Mouse (Mus musculus) adrenal gland, postnatal 36 days (tissue): ENCODE measurements around the gene Ccn1. TPM values are rescaled to one million over a fixed set of nuclear protein-coding genes. Genes with fewer than 3 reads are reported as not detected.

Experiments used
- DNase-seq, 2 experiments: peaks; one replicate each; pipeline ENCODE4 v3.0.0; 2021; ENCODE audit warnings: mixed read lengths in 1 of 2
- long read RNA-seq, 2 experiments: library from polyadenylated mRNA; stranded (forward); transcript quantifications; one replicate each; pipeline ENCODE4 v2.0.0; 2021; ENCODE audit warnings: borderline sequencing depth in 2 of 2
- total RNA-seq, 2 experiments: library from RNA; stranded (reverse); gene quantifications; 2 replicates each; pipeline ENCODE4 v1.2.3; 2021

The Ccn1 gene
- 10 to 100 TPM; 19.4 to 25.8 TPM for total RNA-seq
- long read RNA-seq, experiment 1, transcript Ccn1-201 (5 exons, 2,019 nt) = major isoform, 12 of 27 reads
- long read RNA-seq, experiment 1, partial matches to known transcripts = 2 of 27 reads
- long read RNA-seq, experiment 1, other reads (novel, unspliced or antisense) = 13 of 27 reads
- long read RNA-seq, experiment 2, partial matches to known transcripts = 0 of 1 reads
- long read RNA-seq, experiment 2, other reads (novel, unspliced or antisense) = 0 of 1 reads

DNA sequence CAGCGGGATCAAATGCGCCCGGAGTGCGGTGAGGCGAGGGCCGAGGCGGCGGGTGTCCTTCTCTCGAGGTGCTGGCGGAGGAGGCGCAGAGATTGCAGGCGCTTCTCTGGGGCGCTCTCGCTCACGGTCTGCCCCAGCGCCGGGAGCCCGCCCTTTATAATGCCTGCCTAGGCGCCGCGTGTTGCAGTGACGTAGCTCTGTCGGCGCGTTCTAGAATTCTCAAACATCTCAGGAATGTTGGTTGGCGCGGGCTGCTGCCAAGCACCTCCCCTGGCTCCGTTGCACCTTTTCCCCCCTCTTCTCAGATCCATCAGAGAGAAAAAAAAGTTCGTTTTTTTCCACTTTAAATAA, at the start of gene Ccn1:
Gene Ccn1, minus strand, starts transcription at position 130 of the 351 bp plus-strand sequence.
- peak; percentile 80 to 86 for DNase-seq

DNA sequence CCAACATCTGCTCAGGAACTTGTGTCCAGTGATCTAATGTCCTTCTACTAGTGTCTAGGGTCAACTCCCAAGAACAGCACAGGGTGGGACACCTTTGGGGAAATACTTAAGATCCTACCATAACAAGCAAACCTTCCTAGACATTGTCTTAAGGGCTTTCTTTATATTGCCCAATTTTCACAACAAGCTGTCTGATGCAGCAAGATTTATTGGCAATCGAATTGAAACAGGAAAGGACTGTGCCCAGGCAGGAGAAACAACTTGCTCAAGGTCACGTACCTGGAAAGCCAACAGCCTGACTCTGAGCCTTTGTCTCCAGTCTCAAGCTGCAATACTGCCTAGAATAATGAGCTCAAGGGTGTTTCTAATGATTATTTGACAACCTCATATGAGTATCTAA, 43.6 kb upstream of the Ccn1 start:
- DNase-seq = no peak

DNA sequence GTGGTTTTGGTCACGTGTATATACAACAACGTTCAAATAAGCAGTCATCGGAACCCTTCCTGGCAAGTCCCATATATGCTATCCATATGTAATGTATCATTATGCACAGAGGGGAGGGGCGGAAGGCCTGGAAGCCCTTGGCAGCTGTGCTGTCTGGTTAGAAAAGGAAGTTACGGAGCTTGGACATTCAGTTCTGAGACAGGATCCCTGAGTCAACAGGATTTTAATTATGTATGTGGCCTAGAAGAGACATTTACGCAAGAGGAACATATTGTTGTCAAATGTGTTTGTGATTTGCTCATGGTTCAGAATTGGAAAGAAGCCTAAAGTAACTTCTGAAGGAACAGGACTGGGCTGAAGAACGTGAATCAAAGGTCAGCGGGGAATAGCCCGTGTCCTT, 42.3 kb upstream of the Ccn1 start:
- DNase-seq = peak; percentile 7 to 15

DNA sequence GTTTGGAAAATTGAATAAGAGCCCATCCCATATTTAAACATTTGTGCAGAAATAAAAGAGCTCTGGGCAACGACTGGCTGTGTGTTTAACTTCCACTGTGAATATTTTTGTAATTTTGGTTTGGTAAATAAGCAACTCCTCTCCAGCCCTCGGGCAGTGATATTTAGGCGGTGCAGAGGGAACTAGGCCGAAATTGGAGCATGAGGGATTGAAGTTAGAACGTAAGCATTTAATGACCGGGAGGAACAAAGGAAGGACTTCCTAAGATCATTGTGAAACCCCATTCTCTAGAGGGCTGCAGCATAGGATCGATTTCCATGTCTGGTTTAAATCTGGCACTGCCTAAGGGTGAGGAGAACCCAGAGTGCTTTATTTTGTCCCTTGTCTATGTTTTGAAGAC, 41.6 kb upstream of the Ccn1 start:
- no peak for DNase-seq

DNA sequence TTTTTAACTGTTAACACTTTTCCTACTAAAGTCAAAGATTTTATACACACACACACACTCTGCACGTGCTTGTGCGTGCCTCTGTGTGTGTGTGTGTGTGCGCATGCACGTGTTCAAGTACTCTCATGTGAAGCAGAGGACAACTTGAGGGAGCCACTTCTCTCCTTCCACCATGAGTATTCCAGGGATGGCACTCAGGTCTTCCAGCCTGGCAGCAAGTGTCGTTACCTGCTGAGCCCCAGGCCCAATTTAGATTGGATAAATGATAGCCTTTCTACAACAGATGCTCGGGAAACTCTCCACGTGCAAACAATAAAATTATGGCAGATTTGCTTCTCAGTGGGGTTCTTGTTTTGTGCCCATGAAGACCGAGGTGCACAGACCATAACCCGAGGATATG, 39.5 kb upstream of the Ccn1 start:
- DNase-seq = no peak

DNA sequence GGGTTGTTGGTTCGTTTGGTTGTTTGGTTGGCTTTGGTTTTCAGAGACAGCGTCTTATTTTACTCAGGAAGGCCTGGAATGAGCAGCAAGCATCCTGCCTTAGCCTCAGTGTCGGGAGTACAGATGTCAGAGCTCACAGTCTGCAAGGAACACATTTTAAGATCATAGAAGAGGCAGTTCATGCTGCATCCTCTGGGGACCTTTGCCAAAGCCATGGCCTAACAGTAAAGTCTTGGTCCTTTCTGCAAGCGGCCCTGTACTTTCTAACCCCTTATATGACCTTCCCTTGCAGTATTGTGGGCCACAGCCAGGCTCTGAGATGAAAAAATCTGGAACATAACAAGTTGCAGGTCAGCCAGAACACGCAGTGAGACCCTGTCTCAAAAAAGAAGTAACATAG, 38.1 kb upstream of the Ccn1 start:
- DNase-seq = no peak

DNA sequence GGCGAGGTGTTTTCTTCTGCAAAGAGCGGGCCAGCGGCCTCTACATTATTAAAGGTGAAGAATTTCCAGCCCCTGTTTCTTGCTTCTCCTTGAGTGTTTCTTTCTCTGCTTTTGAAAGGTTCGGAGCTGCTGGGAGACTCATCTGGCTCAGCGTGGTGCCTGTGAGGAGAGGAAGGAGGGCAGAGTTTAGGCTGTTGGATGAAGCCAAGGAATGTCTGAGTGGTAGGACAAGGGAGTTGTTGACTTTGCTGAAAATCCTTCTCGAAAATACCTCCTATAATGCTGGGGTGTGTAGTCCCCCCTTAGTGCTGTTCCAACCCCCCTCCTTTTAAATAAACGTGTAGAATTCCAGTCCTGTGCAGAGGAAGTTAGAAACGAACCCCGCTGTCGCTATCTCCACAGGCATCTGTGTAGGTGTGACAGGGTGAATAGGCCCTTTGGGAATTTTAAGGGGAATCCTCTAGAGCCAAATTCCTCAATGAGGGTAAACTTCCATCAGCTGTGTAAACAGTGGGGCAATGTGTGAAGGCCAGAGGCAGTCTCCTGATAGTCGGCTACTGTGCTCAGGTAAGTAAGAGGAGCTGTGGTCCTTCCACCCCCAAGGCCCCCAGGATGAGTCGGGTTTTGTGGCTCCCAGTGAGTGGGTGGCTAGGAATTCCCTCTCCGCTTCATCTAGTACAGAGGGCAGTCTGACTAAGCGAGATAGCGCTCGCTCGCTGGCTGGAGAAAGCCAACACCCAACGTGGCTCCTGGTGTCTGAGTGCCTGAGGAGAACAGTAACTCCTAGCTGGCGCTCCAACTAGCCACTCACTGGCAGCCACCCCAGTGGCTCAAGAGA, 35.0 kb upstream of the Ccn1 start:
- no peak for DNase-seq

DNA sequence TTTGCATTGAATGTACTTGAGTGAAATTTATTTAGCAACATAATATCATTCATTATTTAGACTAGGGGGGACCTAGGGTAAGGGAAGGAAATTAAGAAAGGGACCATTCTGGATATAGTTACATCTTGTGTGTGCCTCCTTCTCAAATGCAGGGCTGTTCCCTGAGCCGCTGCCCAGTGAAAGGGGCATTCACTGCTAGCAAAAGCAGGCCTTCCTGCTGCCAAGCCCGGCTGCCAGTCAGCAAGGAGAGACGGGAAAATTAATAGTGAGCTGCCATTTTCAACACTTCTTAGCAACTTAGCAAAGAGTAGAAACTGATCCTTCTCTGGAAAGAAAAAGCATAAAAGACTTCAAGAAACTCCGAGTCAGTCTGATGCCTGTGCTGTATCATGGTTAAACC, 34.4 kb upstream of the Ccn1 start:
- DNase-seq = no peak

DNA sequence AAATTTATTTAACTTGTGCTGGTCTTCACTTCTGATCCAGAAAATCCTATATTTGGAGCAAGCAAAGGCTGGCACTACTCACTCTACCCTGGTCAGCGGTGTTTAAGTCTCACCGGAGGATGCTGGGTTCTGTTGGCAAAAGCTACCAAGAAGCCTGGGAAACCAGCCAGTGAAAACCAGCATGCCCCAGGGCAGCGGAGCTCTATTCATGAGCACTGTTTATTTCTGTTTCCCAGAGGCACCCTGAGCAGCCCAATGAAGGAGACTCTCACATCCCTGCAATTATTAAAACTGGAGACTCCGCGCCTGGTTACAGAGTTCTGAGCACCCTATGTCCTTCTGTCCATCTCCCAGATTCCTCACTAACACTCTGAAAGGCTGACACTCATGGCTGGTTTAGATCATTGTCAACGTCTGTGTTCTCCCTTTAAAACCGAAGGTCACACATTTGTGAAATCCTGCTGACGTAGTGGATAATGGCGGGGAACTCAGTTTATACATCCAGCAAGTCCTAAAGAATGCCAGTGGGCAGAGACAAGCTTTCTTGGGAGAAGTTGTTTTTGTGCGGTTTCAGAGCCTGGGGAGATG, 31.7 kb upstream of the Ccn1 start:
- peak in 1 of 2 experiments; percentile 13 for DNase-seq

DNA sequence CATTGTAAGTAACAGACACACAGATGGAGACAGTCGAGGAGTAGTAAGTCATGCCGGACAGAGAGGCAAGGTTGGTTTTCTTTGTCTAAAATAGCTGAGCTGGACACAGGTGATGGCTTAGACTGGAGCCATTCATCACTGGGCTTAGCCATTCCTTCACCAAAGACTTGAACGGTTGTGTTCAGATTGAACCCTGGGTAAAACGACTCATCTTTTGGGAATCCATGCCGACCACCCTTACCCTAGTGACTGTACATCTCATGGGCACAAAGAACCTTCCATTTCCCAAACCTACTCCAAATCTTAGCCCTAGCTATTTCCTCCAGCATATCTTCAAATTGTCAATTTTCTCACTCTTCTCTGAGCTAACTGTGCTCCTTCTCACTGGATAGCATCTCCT, 30.9 kb upstream of the Ccn1 start:
- DNase-seq = no peak

DNA sequence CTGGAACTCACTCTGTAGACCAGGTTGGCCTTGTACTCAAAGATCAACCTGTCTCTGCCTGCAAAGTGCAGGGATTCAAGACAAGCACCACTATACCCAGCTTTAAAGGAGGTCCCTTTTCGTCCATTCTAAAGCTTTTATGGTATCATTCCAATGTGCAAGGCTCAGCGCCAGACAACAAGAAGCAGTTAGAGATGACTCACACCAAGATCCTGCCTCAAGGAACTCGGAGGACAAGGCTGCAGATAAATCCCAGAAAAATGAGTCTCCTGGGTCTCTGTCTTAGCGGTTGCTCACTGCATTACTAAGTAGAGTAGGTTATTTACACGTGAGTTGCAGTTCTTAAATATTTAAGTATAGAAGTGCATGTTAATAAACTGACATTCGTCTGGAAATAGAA, 26.4 kb upstream of the Ccn1 start:
- DNase-seq = no peak

DNA sequence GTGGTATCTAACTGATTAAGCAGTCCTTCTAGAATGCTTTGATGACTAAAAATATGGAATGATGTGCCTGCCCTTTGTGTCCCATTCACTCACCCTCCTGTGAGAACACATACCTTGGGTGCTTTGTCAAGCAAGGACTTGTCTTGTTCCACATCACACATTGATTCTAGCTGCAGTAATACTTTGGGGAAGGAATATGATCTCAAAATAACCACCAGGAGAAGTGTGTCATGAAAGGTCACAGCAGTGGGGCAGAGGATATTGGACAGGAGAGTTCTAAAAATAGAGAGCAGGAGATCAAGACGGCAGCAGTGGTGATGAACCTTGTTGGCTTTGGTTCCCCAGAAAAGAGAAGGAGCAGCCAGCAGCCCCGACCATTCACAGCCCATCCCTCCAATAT, 25.0 kb upstream of the Ccn1 start:
- no peak for DNase-seq

DNA sequence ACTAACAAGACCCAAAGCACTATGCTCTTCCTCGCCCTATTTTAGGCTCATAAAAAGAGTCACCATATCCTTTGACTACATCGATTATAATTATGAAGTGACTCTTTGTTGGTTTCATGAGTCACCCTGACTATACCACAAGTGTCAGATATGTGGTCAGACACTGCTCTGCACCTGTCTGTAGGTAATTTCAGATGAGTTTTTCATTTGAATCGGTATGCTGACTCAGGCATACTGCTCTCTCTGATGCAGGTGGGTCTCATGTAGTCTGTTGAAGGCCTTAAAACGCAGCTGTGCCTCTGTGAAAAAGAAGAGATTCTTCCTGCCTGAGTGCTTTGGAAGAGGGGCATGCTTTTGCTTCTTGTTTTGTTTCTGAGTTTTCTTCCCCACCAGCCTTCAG, 16.6 kb upstream of the Ccn1 start:
- no peak for DNase-seq

DNA sequence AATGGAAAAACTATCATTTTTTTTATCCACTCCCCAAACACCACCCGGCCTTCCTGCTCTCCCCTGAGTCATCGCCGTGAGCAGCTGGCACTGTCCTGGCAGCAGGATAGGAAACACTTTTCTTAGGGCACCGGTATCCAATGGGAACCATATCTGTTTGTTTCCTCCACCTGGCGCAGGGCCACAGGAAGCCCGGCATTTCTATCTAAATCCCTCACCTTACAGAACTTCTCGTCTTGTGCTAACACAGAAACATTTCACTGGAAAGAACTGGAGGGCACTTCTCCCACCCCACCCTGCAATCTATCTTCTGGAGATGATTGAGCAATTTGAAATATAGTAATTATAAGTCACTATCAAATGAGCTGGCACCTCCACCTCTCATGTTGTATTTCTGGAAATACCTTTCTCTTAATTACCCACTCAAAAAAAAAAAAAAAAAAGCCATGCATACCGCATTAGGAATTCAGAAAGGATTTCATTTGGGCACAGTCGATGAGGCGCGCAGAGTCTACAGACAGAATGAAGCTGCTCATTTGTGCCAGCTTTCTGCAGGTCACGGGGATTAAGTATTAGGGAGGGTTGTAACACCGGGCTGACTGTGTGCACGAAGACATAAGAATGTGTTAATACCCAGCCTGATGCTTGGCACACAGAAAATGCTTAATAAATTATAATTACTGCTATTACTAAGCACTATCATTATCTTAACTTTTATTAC, 7.4 kb upstream of the Ccn1 start:
- no peak for DNase-seq

DNA sequence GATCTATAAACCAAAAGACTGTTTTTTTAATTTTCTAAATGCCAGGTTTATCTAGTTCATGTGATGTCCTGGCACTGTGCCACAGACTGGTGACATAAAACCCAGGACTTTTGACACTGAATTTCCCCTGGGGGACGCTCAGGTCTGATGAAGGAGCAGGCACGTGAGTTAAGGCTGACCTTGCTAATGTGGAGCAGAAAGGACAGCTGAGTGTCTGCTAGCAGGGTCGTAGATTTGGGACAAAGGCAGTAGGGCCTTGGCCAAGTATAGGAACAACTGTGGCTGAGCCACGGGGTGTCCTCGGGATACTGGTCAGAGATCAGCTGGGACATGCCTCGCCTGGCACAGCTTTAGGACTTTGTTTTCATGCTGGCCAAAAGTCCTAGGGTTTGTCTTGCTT, 5.2 kb upstream of the Ccn1 start:
- DNase-seq = no peak

DNA sequence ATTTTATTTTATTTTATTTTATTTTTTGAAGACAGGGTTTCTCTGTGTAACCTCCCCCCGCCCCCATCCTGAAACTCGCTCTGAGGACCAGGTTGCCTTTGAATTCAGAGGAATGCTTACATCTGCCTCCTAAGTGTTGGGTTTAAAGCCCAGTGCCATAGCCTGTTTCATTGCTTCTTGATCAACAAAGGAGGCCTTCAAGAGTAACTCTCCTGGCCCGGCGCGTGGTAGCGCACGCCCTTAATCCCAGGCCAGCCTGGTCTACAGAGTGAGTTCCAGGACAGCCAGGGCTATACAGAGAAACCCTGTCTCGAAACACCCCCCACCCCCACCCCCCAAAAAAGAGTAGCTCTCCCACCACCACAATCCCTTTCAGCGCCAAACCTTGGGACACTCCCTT, 4.2 kb upstream of the Ccn1 start:
- no peak for DNase-seq

DNA sequence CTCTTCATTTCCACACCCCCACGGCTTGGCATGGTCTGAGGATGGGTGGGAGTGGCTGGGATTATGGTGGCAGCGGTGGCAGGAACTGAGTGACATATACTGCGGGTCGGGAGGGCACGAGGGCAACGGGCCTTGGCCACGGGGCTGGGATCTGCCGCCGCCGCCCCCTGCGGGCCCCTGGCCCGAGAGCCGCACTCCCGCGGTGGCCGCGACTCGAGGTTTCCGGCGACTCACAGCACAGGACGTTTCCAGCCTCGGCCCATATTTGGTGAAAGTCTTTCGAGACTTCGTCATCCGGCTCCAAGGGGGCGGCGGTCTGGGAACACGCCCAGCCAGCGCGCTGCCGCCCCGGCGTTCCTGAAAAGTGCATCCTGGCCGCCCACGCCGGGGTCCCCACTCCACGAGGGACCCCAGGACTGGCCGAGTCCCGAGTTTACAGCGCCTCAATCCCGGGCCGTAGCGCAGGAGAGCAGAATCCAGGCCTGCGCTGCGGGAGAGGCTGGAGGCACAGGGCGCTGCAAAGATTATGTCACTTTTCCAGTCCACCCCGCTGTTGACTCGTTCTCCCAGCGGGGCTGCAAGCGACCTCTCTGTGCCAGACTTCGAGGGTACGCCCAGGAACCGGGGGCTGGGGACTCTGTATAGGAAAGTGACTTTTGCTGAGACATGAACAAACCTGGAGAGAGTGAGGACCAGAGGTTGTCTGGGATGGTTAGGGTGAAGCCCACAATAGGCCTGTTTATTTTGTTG, 3.6 kb upstream of the Ccn1 start:
- DNase-seq = peak; percentile 85 to 86

DNA sequence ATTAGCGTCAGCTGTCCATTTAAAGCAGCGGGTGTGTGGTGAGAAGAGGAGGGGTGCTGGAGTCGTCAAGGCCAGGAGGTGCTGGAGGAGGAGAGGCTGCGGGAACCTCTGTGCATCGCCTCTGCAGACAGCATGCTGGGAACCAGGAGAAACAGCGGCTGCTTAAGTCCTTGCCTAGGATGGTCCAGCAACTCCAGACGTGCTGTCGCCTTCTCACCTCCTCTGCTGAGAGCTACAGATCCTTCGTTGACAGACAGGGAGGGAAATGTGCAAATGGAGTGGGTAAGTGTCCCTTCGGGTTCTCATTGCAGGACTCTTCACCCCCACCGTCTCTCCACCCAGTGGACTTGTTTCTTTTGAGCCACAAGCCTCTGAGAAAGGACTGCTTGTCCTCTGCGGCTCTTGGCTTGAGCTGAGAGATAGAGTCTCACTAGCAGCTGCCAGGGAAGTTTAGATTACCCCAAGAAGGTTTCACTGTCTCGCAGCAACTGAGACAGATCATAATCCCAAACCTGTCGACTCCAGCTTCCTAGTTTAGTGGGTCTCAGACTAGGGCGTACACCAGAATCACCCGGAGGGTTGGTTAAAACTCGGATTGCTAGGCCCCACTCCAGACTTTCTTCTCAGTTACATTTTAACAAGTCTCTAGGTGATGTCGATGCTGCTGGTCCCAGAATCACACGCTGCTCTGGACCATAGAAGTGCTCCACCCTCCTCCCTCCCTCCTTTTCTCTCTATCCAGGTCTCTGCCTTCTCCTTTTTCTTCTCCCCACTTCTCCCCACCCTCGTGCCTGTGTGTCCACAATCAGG, 2.7 kb upstream of the Ccn1 start:
- DNase-seq = no peak

DNA sequence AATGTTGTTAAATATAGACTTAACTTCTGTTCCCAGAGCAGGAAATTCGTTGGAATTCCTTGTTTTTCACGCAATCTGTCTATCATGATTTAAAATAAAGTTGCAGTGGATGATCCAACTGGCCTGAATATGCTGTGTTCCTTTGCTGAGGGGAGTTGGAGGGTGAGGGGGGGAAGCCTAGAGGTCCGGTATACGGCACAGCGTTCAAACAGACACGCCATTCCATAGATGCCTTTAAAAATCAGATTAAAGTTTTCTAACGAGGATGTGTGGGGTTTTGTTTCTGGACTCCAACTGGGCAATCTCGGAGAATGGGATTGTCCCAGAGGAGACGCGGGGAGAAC, 2.2 kb upstream of the Ccn1 start:
- no peak for DNase-seq

DNA sequence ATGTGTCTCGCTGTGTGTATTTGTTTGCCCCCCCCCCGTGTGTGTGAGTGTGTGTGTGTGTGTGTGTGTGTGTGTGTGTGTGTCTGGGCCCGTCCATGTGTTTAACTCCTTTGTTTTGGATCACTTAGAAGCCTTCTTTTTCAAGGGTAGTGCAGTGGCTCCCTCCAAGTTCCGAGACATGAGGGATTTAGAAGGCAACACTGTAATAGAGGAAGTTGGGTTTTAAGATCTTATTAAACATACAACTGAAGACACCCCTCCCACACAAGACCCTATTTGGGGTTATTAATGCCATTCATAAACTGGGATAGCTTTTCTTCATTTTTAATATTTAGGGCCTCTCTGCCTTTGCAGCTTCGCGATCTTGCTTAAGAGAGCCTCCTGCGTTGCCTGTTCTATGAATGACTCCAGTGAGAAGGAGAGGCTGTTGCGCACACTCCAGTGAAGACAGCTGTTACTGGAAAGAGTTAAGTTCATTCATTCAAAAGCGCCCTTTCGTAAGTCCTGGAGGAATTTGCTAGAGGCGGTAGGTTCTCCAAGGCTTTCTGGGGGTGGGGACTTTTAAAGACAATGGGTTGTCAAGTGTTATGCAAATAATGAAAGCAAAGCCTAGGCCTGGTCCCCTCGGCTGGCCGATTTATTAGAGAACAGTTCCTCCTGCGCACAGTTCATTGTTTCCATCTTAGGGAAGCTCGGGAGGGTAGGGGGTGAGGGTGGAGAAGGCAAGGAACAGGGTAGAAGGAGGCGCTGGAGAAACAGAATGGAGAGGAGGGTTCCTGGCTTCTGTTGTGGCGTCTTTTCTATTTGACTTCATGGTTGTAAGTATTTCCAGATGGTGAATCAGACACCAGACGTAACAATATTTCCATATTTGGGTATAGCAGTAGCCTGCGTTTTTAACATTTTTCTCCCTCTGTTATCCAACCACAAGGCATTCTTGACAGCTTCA, 1.5 kb upstream of the Ccn1 start:
- no peak for DNase-seq
